Mouse (Mus musculus): Measurements from ENCODE around the gene Git1. TPM values are rescaled to one million over a fixed set of nuclear protein-coding genes. Genes with fewer than 3 reads are reported as not detected.
A peak's percentile ranks its signal among the peaks of the same experiment; 100 is the strongest.

Git1 gene
- polyA plus RNA-seq, 1 experiment, result 16.1 TPM

DNA sequence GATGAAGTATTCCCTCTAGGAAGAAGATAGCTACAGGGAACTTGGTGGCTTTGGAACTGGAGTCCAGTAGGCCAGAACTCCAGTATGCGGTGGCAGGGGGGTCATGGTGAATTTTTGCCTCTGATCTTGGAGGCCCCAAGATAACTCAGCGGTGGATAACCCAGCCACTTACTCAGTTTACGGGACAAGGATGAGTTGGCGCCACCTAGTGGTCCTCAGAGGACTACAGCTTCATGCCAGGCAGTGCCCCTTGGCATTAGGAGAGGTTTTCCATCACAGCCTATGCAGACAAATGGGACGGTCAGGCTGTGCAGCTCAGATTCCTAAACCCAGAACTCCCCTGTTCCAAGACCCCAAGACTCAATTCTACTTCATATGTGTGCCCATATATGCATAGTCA is 8.0 kb downstream of the Git1 start:
- TF ChIP-seq CTCF (IDR thresholded peaks at IDR 0.05; ENCODE audit: control insufficient read depth, insufficient read depth, low read length), result peak; percentile 95
- TF ChIP-seq POLR2A (IDR thresholded peaks at IDR 0.05; ENCODE audit: borderline replicate concordance, control insufficient read depth, low read depth, low read length), result no peak
- 9% methylated on average over 5 of the region's 5 CpGs for WGBS
- H3K4me1 ChIP-seq (ENCODE audit: control insufficient read depth, insufficient read depth, low read length), result no peaks in the 10 kb centered on the region; the same call in none of the 2 replicates
- H3K4me3 ChIP-seq (replicated peaks; ENCODE audit: control insufficient read depth, low read depth, low read length), result no peak overlapping the region
- H3K27ac ChIP-seq (ENCODE audit: control insufficient read depth, insufficient read depth, low read depth, low read length, poor library complexity), result no peak overlapping the region

DNA sequence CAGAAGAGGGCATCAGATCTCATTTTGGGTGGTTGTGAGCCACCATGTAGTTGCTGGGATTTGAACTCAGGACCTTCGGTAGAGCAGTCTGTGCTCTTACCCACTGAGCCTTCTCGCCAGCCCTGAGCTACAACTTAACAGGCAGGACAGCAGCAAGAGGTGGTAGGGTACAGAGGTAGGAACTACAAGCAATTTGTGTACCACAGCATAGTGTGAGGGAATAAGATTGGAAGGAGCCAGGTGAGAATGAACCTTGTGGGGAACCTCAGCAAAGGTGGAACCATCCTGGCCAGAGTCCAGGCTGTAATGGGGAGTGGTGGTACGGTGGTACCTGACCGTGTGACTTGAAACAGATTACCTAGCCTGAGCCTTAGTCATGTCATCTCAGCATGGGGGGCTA is 8.6 kb downstream of the Git1 start:
- H3K4me3 ChIP-seq (replicated peaks; ENCODE audit: control insufficient read depth, low read depth, low read length), result no peak overlapping the region
- WGBS, result 85% methylated on average over 4 of the region's 4 CpGs
- H3K4me1 ChIP-seq (ENCODE audit: control insufficient read depth, insufficient read depth, low read length), result no peaks in the 10 kb centered on the region; the same call in none of the 2 replicates
- no peak overlapping the region for H3K27ac ChIP-seq (ENCODE audit: control insufficient read depth, insufficient read depth, low read depth, low read length, poor library complexity)
- TF ChIP-seq CTCF (IDR thresholded peaks at IDR 0.05; ENCODE audit: control insufficient read depth, insufficient read depth, low read length) (no peak), POLR2A (IDR thresholded peaks at IDR 0.05; ENCODE audit: borderline replicate concordance, control insufficient read depth, low read depth, low read length) (no peak)

DNA sequence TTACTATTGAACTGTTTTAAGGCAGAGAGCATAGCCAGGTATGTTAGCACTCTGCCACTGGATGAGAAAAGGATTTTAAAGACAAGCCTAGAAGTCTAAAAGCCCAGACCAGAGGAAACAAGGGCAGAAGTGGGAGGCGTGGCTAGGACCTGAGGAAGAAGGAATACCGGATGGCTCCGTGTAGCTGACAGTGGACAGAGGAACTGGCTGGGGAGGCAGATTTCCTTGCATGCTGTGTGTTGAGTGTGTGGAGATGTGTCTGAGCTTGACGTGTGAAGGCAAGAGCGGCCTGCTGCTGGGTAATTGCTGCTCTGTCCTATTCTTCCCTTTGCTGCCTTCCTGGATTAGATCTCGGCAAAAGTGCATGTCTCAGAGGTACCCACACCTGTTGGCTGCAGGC is 9.1 kb downstream of the Git1 start:
- WGBS, result 86% methylated on average over 6 of the region's 6 CpGs
- H3K4me1 ChIP-seq (ENCODE audit: control insufficient read depth, insufficient read depth, low read length), result no peaks in the 10 kb centered on the region; the same call in none of the 2 replicates
- no peak overlapping the region for H3K27ac ChIP-seq (ENCODE audit: control insufficient read depth, insufficient read depth, low read depth, low read length, poor library complexity)

DNA sequence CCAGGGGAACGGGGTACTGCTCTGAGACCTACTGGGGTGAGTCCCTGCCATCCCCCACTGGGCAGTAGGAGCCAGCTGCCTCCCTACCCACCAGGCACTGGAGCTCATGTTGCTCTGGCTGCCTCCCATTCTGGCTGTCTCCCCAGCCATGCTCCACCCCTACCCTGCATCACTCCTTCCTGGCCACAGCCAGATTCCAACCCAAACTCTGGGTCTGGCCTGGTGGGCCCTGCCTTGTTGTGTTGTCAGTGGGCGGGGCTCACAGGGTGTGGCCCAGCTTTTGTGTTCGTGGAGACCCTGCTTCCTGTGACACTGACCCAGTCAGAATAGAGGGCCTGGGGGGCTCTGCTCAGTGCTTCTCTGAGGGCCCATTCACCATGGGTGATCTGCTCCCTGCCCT is 10.1 kb downstream of the Git1 start:
- Histone ChIP-seq H3K4me1 (ENCODE audit: control insufficient read depth, insufficient read depth, low read length) (no peaks in the 10 kb centered on the region; the same call in 1 of the 2 replicates), H3K4me3 (replicated peaks; ENCODE audit: control insufficient read depth, low read depth, low read length) (no peak overlapping the region), H3K27ac (ENCODE audit: control insufficient read depth, insufficient read depth, low read depth, low read length, poor library complexity) (no peak overlapping the region)
- TF ChIP-seq POLR2A (IDR thresholded peaks at IDR 0.05; ENCODE audit: borderline replicate concordance, control insufficient read depth, low read depth, low read length) (no peak), CTCF (IDR thresholded peaks at IDR 0.05; ENCODE audit: control insufficient read depth, insufficient read depth, low read length) (no peak)
- WGBS, result 76% methylated on average over 3 of the region's 3 CpGs

More for the DNA sequence above, 9.1 kb downstream of the Git1 start:
- H3K4me3 ChIP-seq (replicated peaks; ENCODE audit: control insufficient read depth, low read depth, low read length), result no peak overlapping the region
- no peak for TF ChIP-seq POLR2A (IDR thresholded peaks at IDR 0.05; ENCODE audit: borderline replicate concordance, control insufficient read depth, low read depth, low read length)
- no peak for TF ChIP-seq CTCF (IDR thresholded peaks at IDR 0.05; ENCODE audit: control insufficient read depth, insufficient read depth, low read length)

DNA sequence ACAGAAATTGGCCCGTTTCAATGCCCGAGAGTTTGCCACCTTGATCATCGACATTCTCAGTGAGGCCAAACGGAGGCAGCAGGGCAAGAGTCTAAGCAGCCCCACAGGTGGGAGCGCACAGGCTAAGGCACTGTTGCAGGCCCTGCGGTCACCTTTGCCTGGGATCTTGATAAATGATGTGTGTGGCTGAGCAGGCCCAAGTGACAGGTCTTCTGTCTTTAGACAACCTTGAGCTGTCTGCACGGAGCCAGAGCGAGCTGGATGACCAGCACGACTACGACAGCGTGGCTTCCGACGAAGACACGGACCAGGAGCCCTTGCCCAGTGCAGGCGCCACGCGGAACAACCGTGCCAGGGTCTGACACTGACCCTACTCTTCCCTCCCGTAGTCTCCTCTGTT is 11.0 kb downstream of the Git1 start:
- TF ChIP-seq CTCF (IDR thresholded peaks at IDR 0.05; ENCODE audit: control insufficient read depth, insufficient read depth, low read length), result no peak
- TF ChIP-seq POLR2A (IDR thresholded peaks at IDR 0.05; ENCODE audit: borderline replicate concordance, control insufficient read depth, low read depth, low read length), result no peak
- no peak overlapping the region for H3K4me3 ChIP-seq (replicated peaks; ENCODE audit: control insufficient read depth, low read depth, low read length)
- 89% methylated on average over 19 of the region's 19 CpGs for WGBS
- H3K27ac ChIP-seq (ENCODE audit: control insufficient read depth, insufficient read depth, low read depth, low read length, poor library complexity), result no peak overlapping the region
- no peaks in the 10 kb centered on the region for H3K4me1 ChIP-seq (ENCODE audit: control insufficient read depth, insufficient read depth, low read length)

DNA sequence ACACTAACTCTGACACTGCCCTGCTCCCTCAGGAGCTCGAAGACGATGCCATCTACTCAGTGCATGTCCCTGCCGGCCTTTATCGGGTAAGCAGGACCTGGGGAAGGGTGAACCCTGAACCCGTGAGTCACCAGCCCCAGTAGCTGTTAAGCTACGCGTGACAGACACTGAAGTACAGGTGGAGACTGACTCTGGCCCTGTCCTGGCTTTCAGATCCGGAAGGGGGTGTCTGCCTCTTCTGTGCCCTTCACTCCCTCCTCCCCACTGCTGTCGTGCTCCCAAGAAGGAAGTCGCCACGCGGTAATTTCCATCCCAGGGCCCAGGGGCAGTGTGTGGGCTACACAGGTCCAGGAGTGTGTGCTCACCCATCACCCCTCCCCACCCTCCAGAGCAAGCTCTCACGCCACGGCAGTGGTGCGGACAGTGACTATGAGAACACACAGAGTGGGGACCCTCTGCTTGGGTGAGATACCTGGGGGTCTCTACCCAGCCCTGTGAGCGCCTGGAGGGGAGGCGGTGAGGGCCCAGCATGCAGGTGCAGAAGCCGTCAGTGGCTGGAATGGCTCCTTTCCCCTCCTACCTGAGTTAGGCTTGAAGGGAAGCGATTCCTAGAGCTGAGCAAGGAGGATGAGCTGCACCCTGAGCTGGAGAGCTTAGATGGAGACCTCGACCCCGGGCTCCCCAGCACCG is 12.1 kb downstream of the Git1 start:
- TF ChIP-seq CTCF (IDR thresholded peaks at IDR 0.05; ENCODE audit: control insufficient read depth, insufficient read depth, low read length), result no peak
- TF ChIP-seq POLR2A (IDR thresholded peaks at IDR 0.05; ENCODE audit: borderline replicate concordance, control insufficient read depth, low read depth, low read length), result no peak
- Histone ChIP-seq H3K4me1 (ENCODE audit: control insufficient read depth, insufficient read depth, low read length) (no peaks in the 10 kb centered on the region), H3K27ac (ENCODE audit: control insufficient read depth, insufficient read depth, low read depth, low read length, poor library complexity) (no peak overlapping the region), H3K4me3 (replicated peaks; ENCODE audit: control insufficient read depth, low read depth, low read length) (no peak overlapping the region)
- 88% methylated on average over 22 of the region's 22 CpGs for WGBS

DNA sequence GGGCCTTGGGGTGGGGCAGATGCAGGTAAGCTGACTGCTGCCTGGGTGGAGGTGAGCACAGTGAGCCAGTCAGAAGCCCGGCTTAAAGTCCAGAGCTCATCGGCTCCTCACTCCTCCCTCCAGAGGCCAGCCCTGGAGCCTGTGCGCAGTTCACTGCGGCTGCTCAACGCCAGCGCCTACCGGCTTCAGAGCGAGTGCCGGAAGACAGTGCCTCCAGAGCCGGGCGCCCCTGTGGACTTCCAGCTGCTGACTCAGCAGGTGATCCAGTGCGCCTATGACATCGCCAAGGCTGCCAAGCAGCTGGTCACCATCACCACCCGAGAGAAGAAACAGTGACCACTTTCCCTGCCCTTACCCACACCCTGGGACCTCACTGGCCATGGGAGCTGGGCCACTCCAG is 12.9 kb downstream of the Git1 start:
- TF ChIP-seq POLR2A (IDR thresholded peaks at IDR 0.05; ENCODE audit: borderline replicate concordance, control insufficient read depth, low read depth, low read length), result no peak
- no peak for TF ChIP-seq CTCF (IDR thresholded peaks at IDR 0.05; ENCODE audit: control insufficient read depth, insufficient read depth, low read length)
- H3K4me1 ChIP-seq (ENCODE audit: control insufficient read depth, insufficient read depth, low read length), result no peaks in the 10 kb centered on the region
- no peak overlapping the region for H3K4me3 ChIP-seq (replicated peaks; ENCODE audit: control insufficient read depth, low read depth, low read length)
- 93% methylated on average over 14 of the region's 14 CpGs for WGBS
- no peak overlapping the region for H3K27ac ChIP-seq (ENCODE audit: control insufficient read depth, insufficient read depth, low read depth, low read length, poor library complexity)

DNA sequence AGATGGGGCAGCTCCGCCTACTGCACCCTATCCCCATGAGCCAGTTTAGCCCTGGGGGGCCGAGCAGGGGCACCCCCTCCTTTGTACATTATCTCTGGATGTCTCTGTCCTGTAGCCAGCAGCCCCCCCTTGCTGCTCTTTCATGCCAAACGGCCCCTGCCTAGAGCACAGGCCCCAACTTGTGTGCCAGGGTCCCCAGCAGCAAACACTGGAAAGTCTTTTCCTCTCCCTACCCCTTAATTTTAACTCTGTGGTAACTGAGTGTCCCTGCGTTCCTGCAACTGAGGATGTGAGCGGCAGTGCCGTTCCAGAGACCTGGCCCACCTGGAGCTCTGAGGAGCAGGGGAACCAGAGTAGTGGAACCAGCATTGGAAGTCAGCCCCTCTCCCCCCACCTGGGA is 13.6 kb downstream of the Git1 start:
- 81% methylated on average over 6 of the region's 6 CpGs for WGBS
- H3K27ac ChIP-seq (ENCODE audit: control insufficient read depth, insufficient read depth, low read depth, low read length, poor library complexity), result no peak overlapping the region
- H3K4me1 ChIP-seq (ENCODE audit: control insufficient read depth, insufficient read depth, low read length), result no peaks in the 10 kb centered on the region
- no peak overlapping the region for H3K4me3 ChIP-seq (replicated peaks; ENCODE audit: control insufficient read depth, low read depth, low read length)
- TF ChIP-seq POLR2A (IDR thresholded peaks at IDR 0.05; ENCODE audit: borderline replicate concordance, control insufficient read depth, low read depth, low read length), result no peak
- no peak for TF ChIP-seq CTCF (IDR thresholded peaks at IDR 0.05; ENCODE audit: control insufficient read depth, insufficient read depth, low read length)

Measured in bone marrow, adult 2 months (tissue).